Mouse (Mus musculus) gastrocnemius, postnatal 25 days (tissue): ENCODE data around the gene Crk. TPM values are rescaled to one million over a fixed set of nuclear protein-coding genes. Genes with fewer than 3 reads are reported as not detected.
A peak's percentile ranks its signal among the peaks of the same experiment; 100 is the strongest.

ENCODE experiments used
- DNase-seq: peaks from one replicate; pipeline ENCODE4 v3.0.0; 2022
- long read RNA-seq, 2 experiments: library from polyadenylated mRNA; stranded (forward); transcript quantifications; one replicate each; pipeline ENCODE4 v2.0.0; 2021
- total RNA-seq, 2 experiments: library from RNA; stranded (reverse); gene quantifications; 1 replicate in 1 of 2; 2 replicates in 1 of 2; pipeline ENCODE4 v1.2.3; 2021

Gene Crk
- total RNA-seq, result 10 to 100 TPM; 39.7 to 44.7 TPM
- long read RNA-seq, experiment 1, full-length matches to known transcripts, result 8 of 13 reads
- long read RNA-seq, experiment 1, partial matches to known transcripts, result 1 of 13 reads
- long read RNA-seq, experiment 1, other reads (novel, unspliced or antisense), result 4 of 13 reads
- long read RNA-seq, experiment 2, full-length matches to known transcripts, result 19 of 24 reads
- long read RNA-seq, experiment 2, partial matches to known transcripts, result 5 of 24 reads
- long read RNA-seq, experiment 2, other reads (novel, unspliced or antisense), result 0 of 24 reads

- peak; percentile 98 for DNase-seq
Observed at GRCm38 (mm10) chr11:75678747-75679438, at the start of gene Crk. Gene Crk, plus strand, starts transcription at chr11:75679259.

- DNase-seq, result no peak
Observed at GRCm38 (mm10) chr11:75630098-75630497, 49.0 kb upstream of the Crk start.

- peak; percentile 97 for DNase-seq
Observed at GRCm38 (mm10) chr11:75630645-75631229, 48.3 kb upstream of the Crk start, which contains the start of gene Inpp5k. Gene Inpp5k, plus strand, starts transcription at chr11:75630988.

- DNase-seq, result no peak
Observed at GRCm38 (mm10) chr11:75631561-75632225, 47.4 kb upstream of the Crk start.

GRCm38 (mm10) chr11:75632921-75633320, 46.1 kb upstream of the Crk start:
- no peak for DNase-seq

GRCm38 (mm10) chr11:75634801-75635200, 44.3 kb upstream of the Crk start:
- no peak for DNase-seq

- DNase-seq, result no peak
Observed at GRCm38 (mm10) chr11:75635315-75635714, 43.7 kb upstream of the Crk start.

GRCm38 (mm10) chr11:75643323-75643722, 35.7 kb upstream of the Crk start:
- DNase-seq, result no peak

GRCm38 (mm10) chr11:75644684-75645083, 34.4 kb upstream of the Crk start:
- no peak for DNase-seq

GRCm38 (mm10) chr11:75647681-75648211, 31.3 kb upstream of the Crk start:
- peak; percentile 84 for DNase-seq

GRCm38 (mm10) chr11:75649155-75649561, 29.9 kb upstream of the Crk start:
- DNase-seq, result no peak

GRCm38 (mm10) chr11:75650311-75650710, 28.7 kb upstream of the Crk start, which contains the start of gene Myo1c:
Gene Myo1c, plus strand, starts transcription at chr11:75650504.
- peak; percentile 78 for DNase-seq

- DNase-seq, result no peak
Observed at GRCm38 (mm10) chr11:75650958-75651425, 28.1 kb upstream of the Crk start.

- peak; percentile 83 for DNase-seq
Observed at GRCm38 (mm10) chr11:75651426-75652221, 27.4 kb upstream of the Crk start.

GRCm38 (mm10) chr11:75652222-75652941, 26.7 kb upstream of the Crk start:
- DNase-seq, result no peak

- DNase-seq, result no peak
Observed at GRCm38 (mm10) chr11:75652942-75653684, 25.9 kb upstream of the Crk start.

GRCm38 (mm10) chr11:75653781-75654470, 25.1 kb upstream of the Crk start:
- peak; percentile 82 for DNase-seq

GRCm38 (mm10) chr11:75654471-75655390, 24.3 kb upstream of the Crk start:
- DNase-seq, result no peak
